Mouse (Mus musculus): ENCODE results near the gene Hipk1.

DNA sequence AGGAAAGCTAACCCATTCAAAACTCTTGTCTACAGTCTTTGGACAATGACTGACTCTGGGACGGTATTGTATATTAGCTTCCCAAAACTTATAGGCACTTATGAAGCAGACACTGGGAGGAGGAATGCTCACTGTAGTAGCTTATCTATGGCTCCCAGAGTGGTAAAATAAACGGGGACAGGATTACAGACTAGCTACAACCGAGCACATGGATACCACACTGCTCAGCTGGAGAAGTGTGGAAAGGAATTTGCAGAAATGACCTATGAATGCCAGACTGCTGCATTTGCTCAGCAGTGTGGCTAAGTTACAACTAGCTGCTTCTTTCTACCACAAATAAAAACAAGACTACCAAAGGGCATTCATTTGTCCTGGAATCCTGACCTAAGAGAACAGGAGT lies 36.0 kb downstream of the Hipk1 start:
- TF ChIP-seq CTCF (IDR thresholded peaks at IDR 0.05; ENCODE audit: low read depth) (no peak), EP300 (IDR thresholded peaks at IDR 0.05; ENCODE audit: low read depth) (no peak)

Data from liver, postnatal 0 days (tissue).